Mouse (Mus musculus) layer of hippocampus, postnatal 36 days (tissue): Measurements from ENCODE around the gene Arhgap23. TPM values are rescaled to one million over a fixed set of nuclear protein-coding genes. Genes with fewer than 3 reads are reported as not detected.

Experiments used
- DNase-seq, 2 experiments: peaks; one replicate each; pipeline ENCODE4 v3.0.0; 2022
- total RNA-seq, 2 experiments: library from RNA; stranded (reverse); gene quantifications; 2 replicates each; pipeline ENCODE4 v1.2.3; 2021

Gene Arhgap23
- total RNA-seq, 2 experiments from 2014 or later, result 73.4 to 75.4 TPM

- DNase-seq, result no peak
Measured at GRCm38 (mm10) chr11:97406094-97406951, 9.0 kb upstream of the Arhgap23 start.

GRCm38 (mm10) chr11:97407456-97407855, 7.9 kb upstream of the Arhgap23 start:
- no peak for DNase-seq

GRCm38 (mm10) chr11:97408171-97408570, 7.2 kb upstream of the Arhgap23 start:
- DNase-seq, result peak; percentile 45 to 64

GRCm38 (mm10) chr11:97410958-97411357, 4.4 kb upstream of the Arhgap23 start:
- DNase-seq, result no peak

- no peak for DNase-seq
Measured at GRCm38 (mm10) chr11:97412117-97412516, 3.2 kb upstream of the Arhgap23 start.

GRCm38 (mm10) chr11:97412808-97413347, 2.5 kb upstream of the Arhgap23 start:
- no peak for DNase-seq

GRCm38 (mm10) chr11:97415712-97416636, 641 bp downstream of the Arhgap23 start:
- DNase-seq, result no peak

- no peak for DNase-seq
Measured at GRCm38 (mm10) chr11:97416637-97417035, 1.3 kb downstream of the Arhgap23 start.

- peak in 1 of 2 experiments; percentile 63 for DNase-seq
Measured at GRCm38 (mm10) chr11:97418834-97419539, 3.7 kb downstream of the Arhgap23 start.

- DNase-seq, result no peak
Measured at GRCm38 (mm10) chr11:97419540-97419900, 4.2 kb downstream of the Arhgap23 start.

GRCm38 (mm10) chr11:97422507-97422906, 7.2 kb downstream of the Arhgap23 start:
- peak; percentile 66 to 75 for DNase-seq

- DNase-seq, result no peak
Measured at GRCm38 (mm10) chr11:97424092-97424692, 8.9 kb downstream of the Arhgap23 start.

GRCm38 (mm10) chr11:97424802-97425201, 9.5 kb downstream of the Arhgap23 start:
- DNase-seq, result no peak

GRCm38 (mm10) chr11:97427794-97428725, 12.7 kb downstream of the Arhgap23 start:
- DNase-seq, result peak in 1 of 2 experiments; percentile 62

- DNase-seq, result no peak
Measured at GRCm38 (mm10) chr11:97428726-97429077, 13.4 kb downstream of the Arhgap23 start.

- no peak for DNase-seq
Measured at GRCm38 (mm10) chr11:97429615-97430014, 14.3 kb downstream of the Arhgap23 start.

GRCm38 (mm10) chr11:97432015-97432414, 16.7 kb downstream of the Arhgap23 start:
- DNase-seq, result no peak

- DNase-seq, result no peak
Measured at GRCm38 (mm10) chr11:97432983-97433539, 17.7 kb downstream of the Arhgap23 start.

- DNase-seq, result no peak
Measured at GRCm38 (mm10) chr11:97434121-97434520, 18.8 kb downstream of the Arhgap23 start.

- DNase-seq, result no peak
Measured at GRCm38 (mm10) chr11:97434704-97435454, 19.5 kb downstream of the Arhgap23 start.
